Mouse (Mus musculus): ENCODE results near the gene Srsf2. TPM values are rescaled to one million over a fixed set of nuclear protein-coding genes. Genes with fewer than 3 reads are reported as not detected.
"Not testable (repeated sequence)": the region's sequence is repeated elsewhere in the genome, so short reads cannot be mapped to it uniquely, and the experiment has no call there.

The Srsf2 gene
- 791 and 816 TPM in 2 replicates for polyA plus RNA-seq (2016; fragmentation: Nextera tagmentation; extraction: Ambion mirVana)

DNA sequence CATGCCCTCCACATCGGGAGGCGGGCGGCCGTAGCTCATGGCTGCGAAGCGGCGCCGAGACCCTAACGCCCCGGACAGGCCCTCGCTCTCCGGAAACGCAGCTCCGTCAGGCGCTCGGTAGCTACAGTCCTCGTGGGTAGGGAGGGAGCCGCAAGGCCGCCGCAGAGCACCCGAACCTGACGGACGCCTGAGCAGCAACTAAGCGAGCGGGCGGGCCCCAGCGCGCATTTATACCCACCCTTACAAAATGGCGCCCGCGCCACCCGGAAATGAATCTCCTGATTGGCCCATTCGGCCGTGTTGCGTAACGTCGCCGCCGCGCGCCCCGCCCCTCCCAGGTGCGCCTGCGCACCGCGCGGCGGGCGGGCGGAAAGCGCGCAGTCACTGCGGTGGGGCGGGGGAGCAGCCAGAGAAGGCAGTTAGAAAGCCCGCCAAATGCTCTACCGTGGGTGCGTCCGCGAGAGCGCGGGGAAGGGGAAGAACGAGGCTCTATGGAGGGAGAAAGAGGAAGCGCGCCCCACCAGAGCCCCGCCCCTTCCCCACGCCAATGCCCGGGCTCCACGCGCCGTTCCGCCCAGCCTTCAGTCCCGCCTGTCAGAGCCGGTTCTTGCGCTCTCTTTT, at the start of gene Srsf2:
Srsf2 (minus strand) TSS at position 204 of the 621 bp plus-strand sequence.
- no peaks in the 10 kb centered on the region for H3K9me3 ChIP-seq
- H3K4me2 ChIP-seq (replicated peaks) = peak within 1 kb of the TSS; percentile 61
- H3K36me3 ChIP-seq = peaks cover 18% of the 10 kb centered on the region
- peaks cover 25% of the 10 kb centered on the region for H3K4me1 ChIP-seq
- H3K27me3 ChIP-seq (replicated peaks) = no peaks in the 10 kb centered on the region
- peak within 1 kb of the TSS; percentile 98 for H3K9ac ChIP-seq
- under 1% methylated on average over 72 of the region's 74 CpGs for WGBS
- H3K27ac ChIP-seq = peak within 1 kb of the TSS; percentile 93
- peak within 1 kb of the TSS; percentile 98 for H3K4me3 ChIP-seq
- peak; percentile 87 for ATAC-seq (ENCODE audit: low FRiP score, low read depth)

DNA sequence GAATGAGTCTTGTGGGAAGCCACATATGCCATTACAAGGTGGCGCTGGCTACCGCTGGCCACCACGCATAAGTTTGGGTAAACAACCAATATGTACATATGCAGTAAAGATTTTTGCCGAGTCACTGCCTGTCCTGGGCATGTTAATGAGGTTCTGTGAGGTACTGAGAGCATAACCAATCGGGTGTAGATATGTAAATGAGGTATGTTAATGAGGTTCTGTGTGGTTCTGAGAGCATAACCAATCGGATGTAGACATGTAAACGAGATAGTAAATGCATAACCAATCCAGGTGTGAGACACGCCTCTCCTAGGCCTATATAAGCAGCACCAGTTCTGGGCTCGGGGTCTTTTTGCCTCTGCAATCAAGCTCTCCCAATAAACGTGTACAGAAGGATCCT, 49.7 kb upstream of the Srsf2 start:
- 83% methylated on average over 10 of the region's 10 CpGs for WGBS
- H3K27me3 ChIP-seq (replicated peaks) = peaks cover 26% of the 10 kb centered on the region

DNA sequence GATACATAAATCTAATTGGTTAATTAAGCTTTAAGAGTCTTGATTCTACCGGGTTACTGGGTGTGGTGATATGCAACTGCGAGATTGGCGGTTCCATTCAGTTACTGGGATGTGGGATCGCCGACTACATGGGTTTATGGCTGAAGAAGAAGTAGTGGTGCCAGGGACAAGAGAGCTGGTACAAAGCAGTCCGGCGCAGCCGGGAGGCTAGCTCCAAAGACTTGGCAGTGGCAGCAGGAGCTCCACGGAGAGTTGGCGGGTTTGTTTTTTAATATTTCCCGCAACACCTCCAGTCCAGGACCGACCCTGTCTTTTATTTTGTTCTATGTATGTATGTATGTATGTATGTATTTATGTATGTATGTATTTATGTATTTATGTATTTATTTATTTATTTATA, 46.4 kb upstream of the Srsf2 start:
- no peak overlapping the region for H3K27ac ChIP-seq
- H3K9me3 ChIP-seq = no peaks in the 10 kb centered on the region
- no peaks in the 10 kb centered on the region for H3K4me1 ChIP-seq
- no peak overlapping the region for H3K4me2 ChIP-seq (replicated peaks)
- ATAC-seq (ENCODE audit: low FRiP score, low read depth) = no peak
- H3K9ac ChIP-seq = no peak overlapping the region
- no peaks in the 10 kb centered on the region for H3K36me3 ChIP-seq
- WGBS = 88% methylated on average over 12 of the region's 12 CpGs
- H3K27me3 ChIP-seq (replicated peaks) = peaks cover 7% of the 10 kb centered on the region
- no peak overlapping the region for H3K4me3 ChIP-seq

More for the DNA sequence above, 49.7 kb upstream of the Srsf2 start:
- H3K4me1 ChIP-seq; H3K27ac ChIP-seq; H3K4me2 ChIP-seq (replicated peaks); H3K9ac ChIP-seq; ATAC-seq (ENCODE audit: low FRiP score, low read depth); H3K36me3 ChIP-seq; H3K4me3 ChIP-seq; H3K9me3 ChIP-seq: not testable (repeated sequence)

DNA sequence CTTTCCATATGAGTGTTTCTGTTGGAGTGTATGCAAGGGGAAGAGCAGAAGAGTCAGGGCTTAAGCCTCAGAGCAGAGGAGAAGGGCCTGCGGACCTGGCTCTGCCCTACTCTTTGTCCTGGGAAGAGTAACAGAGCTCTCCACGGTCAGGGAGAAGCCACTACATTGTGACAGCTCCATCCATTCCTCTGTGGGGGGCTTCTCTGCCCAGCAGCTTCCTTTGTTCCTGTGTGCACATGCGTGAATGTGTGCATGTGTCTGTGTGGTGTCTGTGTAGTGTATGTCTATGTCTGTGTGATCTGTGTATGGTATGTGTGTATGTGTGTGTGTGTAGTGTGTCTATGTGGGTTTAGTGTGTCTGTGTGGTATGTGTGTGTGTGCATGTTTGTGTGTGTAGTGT, 42.5 kb upstream of the Srsf2 start:
- Histone ChIP-seq H3K4me2 (replicated peaks) (no peak overlapping the region), H3K4me3 (no peak overlapping the region), H3K9ac (no peak overlapping the region), H3K27me3 (replicated peaks) (no peaks in the 10 kb centered on the region), H3K4me1 (no peaks in the 10 kb centered on the region), H3K27ac (no peak overlapping the region), H3K36me3 (no peaks in the 10 kb centered on the region), H3K9me3 (no peaks in the 10 kb centered on the region)
- WGBS = 65% methylated on average over 3 of the region's 3 CpGs
- no peak for ATAC-seq (ENCODE audit: low FRiP score, low read depth)

DNA sequence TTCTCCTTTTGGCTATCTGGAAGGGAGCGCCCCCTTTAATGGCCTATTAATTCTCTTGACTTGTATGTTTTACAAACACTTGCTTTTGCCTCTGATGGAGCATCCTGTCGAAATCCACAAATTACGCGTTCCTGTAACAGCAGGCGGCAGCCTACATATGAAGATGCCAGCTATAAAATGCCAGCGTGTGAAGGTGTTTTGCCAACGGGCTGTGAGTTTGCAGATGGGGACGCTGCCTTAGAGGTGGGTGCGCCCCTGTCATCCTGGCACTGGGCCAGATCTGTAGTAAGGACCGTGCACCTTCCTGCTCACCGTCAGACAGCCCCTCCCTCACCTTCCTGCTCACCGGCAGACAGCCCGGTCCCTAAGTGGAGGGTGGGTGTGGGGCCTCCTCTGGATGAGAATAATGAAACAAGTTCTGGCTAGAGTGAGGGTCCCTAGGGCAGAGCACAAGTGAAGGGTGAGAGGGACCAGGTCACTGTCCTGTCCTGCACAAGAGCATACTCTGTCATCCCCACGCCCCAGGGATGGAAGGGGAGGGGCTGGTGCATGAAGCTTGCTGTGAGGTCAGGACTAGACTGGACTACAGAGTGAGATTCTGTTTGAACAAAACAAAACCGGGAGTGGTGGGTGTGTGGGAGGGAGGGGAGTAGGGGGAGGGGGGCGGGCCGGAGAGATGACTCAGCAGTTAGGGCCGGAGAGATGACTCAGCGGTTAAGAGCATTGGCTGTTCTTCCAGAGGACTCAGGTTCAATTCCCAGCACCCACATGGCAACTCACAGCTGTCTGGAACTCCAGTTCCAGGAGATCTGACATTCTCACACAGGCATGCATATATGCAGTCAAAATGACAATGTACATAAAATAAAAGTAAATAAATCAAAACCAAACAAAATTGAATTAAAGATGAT, 40.9 kb upstream of the Srsf2 start:
- Histone ChIP-seq H3K9me3 (no peaks in the 10 kb centered on the region), H3K4me1 (no peaks in the 10 kb centered on the region), H3K36me3 (no peaks in the 10 kb centered on the region), H3K27ac (no peak overlapping the region), H3K4me2 (replicated peaks) (no peak overlapping the region), H3K27me3 (replicated peaks) (no peaks in the 10 kb centered on the region), H3K4me3 (no peak overlapping the region), H3K9ac (no peak overlapping the region)
- WGBS = 76% methylated on average over 19 of the region's 19 CpGs
- ATAC-seq (ENCODE audit: low FRiP score, low read depth) = no peak

DNA sequence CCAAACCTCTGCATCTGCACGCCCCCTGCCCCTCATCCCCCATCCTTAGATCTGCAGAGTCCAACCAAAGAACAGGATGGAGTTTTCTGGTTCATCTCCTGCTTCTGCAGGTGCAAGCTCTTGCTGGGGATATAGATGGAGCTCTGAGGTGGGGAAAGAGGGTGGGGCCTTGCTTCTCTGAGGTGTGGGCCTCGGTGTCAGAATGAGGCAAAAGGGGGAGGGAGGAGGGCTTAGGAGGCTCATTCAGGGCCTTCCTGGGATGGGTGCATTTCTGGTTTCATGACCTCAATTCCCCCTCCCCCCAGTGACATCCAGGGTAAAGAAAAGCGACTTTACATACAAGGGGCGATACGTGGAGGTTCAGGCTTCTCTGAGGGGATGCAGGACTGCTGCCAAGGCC, 34.2 kb upstream of the Srsf2 start:
- Histone ChIP-seq H3K27ac (no peak overlapping the region), H3K4me2 (replicated peaks) (no peak overlapping the region), H3K4me1 (peaks cover 7% of the 10 kb centered on the region), H3K27me3 (replicated peaks) (peaks cover 13% of the 10 kb centered on the region), H3K36me3 (no peaks in the 10 kb centered on the region), H3K9me3 (no peaks in the 10 kb centered on the region), H3K9ac (no peak overlapping the region), H3K4me3 (no peak overlapping the region)
- WGBS = 55% methylated on average over 5 of the region's 5 CpGs
- ATAC-seq (ENCODE audit: low FRiP score, low read depth) = no peak

DNA sequence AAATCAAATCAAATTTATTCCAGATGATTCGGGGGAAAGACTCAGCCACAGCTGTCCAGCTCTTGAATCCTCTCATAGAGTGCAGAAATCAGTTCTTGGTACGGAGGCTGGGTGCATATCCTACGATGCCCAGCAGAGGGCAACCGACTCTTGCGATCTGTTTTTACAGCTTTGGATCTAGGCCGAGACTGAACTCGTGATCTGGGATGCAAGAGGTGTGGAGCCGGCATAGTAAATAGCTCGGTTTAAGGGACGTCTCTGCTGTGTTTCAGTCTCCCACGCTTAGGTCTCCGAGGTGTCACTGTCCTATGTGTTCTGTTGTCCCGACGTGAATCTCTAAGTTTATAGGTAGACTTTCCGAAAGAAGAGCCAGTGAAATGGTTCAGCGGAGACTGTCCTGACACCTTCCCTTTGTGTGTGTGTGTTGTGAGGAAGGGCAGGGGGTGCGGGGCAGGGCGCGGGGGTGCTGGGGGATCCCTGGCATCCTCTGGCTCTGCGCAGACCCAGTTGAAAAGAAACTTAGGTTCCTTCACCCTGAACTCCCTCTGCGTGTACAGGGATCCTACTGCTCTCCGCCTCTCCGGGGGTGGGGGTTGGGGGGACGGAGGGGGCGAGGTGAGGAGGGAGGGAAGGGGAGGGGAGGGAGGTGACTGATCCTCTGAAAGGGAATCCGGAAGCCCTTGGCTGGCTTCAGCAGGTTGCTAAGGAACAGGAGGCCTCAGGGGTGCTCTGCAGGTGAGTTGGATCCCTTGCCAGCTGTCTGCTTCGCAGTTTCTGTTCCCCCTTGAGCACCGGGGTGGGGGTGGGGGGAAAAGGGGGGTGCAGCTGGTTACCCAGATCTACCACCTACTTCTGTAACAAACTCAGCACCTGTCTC, 32.6 kb upstream of the Srsf2 start:
- Histone ChIP-seq H3K4me2 (replicated peaks) (peak overlapping the region; percentile 48), H3K4me1 (peaks cover 7% of the 10 kb centered on the region), H3K9ac (no peak overlapping the region), H3K27ac (no peak overlapping the region), H3K9me3 (no peaks in the 10 kb centered on the region), H3K27me3 (replicated peaks) (peaks cover 13% of the 10 kb centered on the region), H3K4me3 (peak overlapping the region; percentile 2; the same call in 1 of the 2 replicates), H3K36me3 (no peaks in the 10 kb centered on the region)
- ATAC-seq (ENCODE audit: low FRiP score, low read depth) = peak; percentile 61
- 4% methylated on average over 28 of the region's 28 CpGs for WGBS

DNA sequence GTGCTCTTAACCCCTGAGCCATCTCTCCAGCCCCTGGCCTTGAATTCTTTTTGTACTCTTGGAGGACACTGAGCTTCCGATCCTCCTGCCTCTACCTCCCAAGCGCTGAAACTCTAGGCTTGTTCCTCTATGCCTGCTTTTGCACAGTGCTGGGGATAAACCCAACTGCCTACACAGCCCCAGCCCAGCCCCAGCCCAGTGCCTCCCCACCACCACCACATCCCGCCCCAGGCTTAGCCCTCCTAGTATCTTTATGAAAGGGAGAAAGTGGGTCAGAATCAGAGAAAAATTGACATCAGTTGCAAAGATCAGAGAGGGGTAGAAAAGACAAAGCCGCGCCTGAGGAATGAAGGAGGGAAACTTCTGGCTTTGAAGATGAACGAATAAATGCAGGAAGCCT, 31.2 kb upstream of the Srsf2 start:
- Histone ChIP-seq H3K9ac (no peak overlapping the region), H3K27ac (no peak overlapping the region), H3K4me2 (replicated peaks) (no peak overlapping the region), H3K9me3 (no peaks in the 10 kb centered on the region), H3K4me3 (no peak overlapping the region), H3K4me1 (peaks cover 7% of the 10 kb centered on the region), H3K36me3 (no peaks in the 10 kb centered on the region), H3K27me3 (replicated peaks) (peaks cover 13% of the 10 kb centered on the region)
- 87% methylated on average over 6 of the region's 6 CpGs for WGBS
- no peak for ATAC-seq (ENCODE audit: low FRiP score, low read depth)

DNA sequence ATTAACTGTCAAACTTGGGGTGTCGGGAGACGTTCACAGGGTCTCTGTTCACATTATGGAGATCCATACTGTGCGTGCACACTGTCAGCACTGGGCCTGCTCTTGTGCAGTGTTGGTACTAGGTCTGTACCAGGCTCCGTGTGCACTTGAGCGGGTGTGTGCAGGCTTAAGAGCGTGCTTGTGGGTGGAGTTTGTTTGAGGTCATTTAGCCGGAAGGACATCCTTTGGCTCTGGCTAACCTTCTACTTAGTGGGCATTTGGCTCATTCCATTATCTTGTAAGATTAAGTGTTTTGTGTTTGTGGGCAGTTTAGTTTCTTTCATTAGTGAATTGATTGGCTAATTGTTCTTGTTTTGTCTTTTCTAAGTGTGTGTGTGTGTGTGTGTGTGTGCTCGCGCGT, 29.6 kb upstream of the Srsf2 start:
- H3K4me3 ChIP-seq = no peak overlapping the region
- no peak overlapping the region for H3K27ac ChIP-seq
- no peak for ATAC-seq (ENCODE audit: low FRiP score, low read depth)
- H3K4me1 ChIP-seq = peaks cover 7% of the 10 kb centered on the region
- no peaks in the 10 kb centered on the region for H3K36me3 ChIP-seq
- no peak overlapping the region for H3K4me2 ChIP-seq (replicated peaks)
- no peak overlapping the region for H3K9ac ChIP-seq
- peaks cover 13% of the 10 kb centered on the region for H3K27me3 ChIP-seq (replicated peaks)
- H3K9me3 ChIP-seq = no peaks in the 10 kb centered on the region
- WGBS = 81% methylated on average over 10 of the region's 10 CpGs

DNA sequence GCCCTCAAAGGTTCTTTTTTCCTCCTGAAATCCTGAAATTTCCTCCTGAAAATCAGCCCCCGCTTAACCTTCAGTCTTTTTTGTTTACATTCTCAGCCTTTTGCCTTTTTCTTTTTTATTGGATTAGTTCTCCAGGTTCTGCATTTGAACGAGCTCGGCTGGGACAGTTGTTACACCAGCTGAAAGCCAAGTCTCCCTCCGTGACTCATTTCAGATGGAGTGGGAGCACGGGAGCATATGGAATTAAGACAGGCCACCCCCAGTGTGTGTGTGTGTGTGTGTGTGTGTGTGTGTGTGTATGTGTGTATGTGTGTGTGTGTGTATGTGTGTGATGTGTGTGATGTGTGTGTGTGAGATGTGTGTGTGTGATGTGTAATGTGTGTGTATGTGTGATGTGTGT, 28.5 kb upstream of the Srsf2 start:
- H3K27me3 ChIP-seq (replicated peaks) = 0 out of 2 replicates have a peak, but pooled peaks cover 7% of the 10 kb centered on the region
- H3K4me2 ChIP-seq (replicated peaks) = no peak overlapping the region
- 80% methylated on average over 5 of the region's 5 CpGs for WGBS
- no peaks in the 10 kb centered on the region for H3K36me3 ChIP-seq
- H3K4me3 ChIP-seq = no peak overlapping the region
- no peak for ATAC-seq (ENCODE audit: low FRiP score, low read depth)
- no peak overlapping the region for H3K9ac ChIP-seq
- H3K4me1 ChIP-seq = peaks cover 7% of the 10 kb centered on the region
- no peaks in the 10 kb centered on the region for H3K9me3 ChIP-seq
- no peak overlapping the region for H3K27ac ChIP-seq

DNA sequence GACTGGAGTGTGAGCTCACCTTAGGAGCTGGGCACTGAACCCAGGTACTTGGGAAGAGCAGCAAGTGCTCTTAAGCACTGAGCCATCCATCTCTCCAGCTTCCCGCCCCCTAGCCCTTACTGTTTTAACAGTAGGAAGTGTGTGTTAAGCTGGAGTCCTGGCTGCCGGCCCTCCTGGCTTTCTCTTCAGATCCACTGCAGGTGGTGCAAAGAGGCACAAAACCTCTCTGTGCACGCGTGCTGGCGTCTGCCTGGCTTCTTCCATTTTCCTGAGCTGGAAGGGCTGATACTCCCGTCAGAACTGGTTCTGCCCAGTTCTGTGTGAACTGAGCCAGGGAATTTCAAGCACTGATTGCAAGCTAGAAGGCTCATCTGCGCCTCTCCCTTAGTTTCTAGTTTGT, 27.9 kb upstream of the Srsf2 start:
- H3K9ac ChIP-seq = no peak overlapping the region
- no peak overlapping the region for H3K27ac ChIP-seq
- H3K36me3 ChIP-seq = no peaks in the 10 kb centered on the region
- no peaks in the 10 kb centered on the region for H3K9me3 ChIP-seq
- H3K4me3 ChIP-seq = no peak overlapping the region
- peaks cover 6% of the 10 kb centered on the region for H3K4me1 ChIP-seq
- ATAC-seq (ENCODE audit: low FRiP score, low read depth) = no peak
- H3K27me3 ChIP-seq (replicated peaks) = 0 out of 2 replicates have a peak, but pooled peaks cover 5% of the 10 kb centered on the region
- no peak overlapping the region for H3K4me2 ChIP-seq (replicated peaks)
- WGBS = 62% methylated on average over 7 of the region's 7 CpGs

DNA sequence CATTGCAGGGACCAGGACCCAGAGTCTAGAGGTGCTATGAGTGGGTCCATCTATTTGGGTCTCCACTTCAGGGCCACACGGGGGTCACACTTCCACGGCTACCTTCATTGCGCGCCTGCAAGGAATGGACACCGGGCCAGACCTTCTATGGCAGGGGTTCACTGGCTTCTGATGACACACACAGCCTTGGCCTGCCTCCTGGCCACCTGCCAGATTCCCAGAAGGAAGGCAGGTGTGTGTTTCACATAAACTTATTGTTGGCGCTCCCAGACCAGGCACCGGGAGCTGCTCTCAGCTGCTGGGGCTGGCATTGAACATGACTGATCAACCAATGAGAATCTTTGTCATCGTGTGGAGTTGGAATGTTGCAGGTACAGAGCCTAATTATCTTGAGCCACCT, 25.6 kb upstream of the Srsf2 start:
- Histone ChIP-seq H3K4me1 (no peaks in the 10 kb centered on the region), H3K27ac (no peak overlapping the region), H3K36me3 (peaks cover 13% of the 10 kb centered on the region), H3K9ac (no peak overlapping the region), H3K4me2 (replicated peaks) (no peak overlapping the region), H3K27me3 (replicated peaks) (no peaks in the 10 kb centered on the region), H3K4me3 (no peak overlapping the region), H3K9me3 (no peaks in the 10 kb centered on the region)
- WGBS = 92% methylated on average over 8 of the region's 8 CpGs
- no peak for ATAC-seq (ENCODE audit: low FRiP score, low read depth)

All from neural tube, embryonic 12.5 days (tissue).